Mouse (Mus musculus): ENCODE measurements around the gene Mtmr11.

GRCm38 (mm10) chr3:96133327-96133905, 28.4 kb upstream of the Mtmr11 start:
- TF ChIP-seq SIN3A (IDR thresholded peaks at IDR 0.05; ENCODE audit: low read length) (no peak), POLR2A (IDR thresholded peaks at IDR 0.05; ENCODE audit: low read depth, low read length) (no peak), GABPA (IDR thresholded peaks at IDR 0.05; ENCODE audit: insufficient replicate concordance, low read depth, low read length) (no peak), CTCF (conservative IDR thresholded peaks at IDR 0.05 in 1 of 2, IDR thresholded peaks at IDR 0.05 in 1 of 2; ENCODE audit: low read depth in 2 of 2, low read length in 2 of 2) (no peak), SMC3 (IDR thresholded peaks at IDR 0.05; ENCODE audit: low read depth, low read length) (no peak), PAX5 (IDR thresholded peaks at IDR 0.05; ENCODE audit: low read length) (no peak), E2F4 (IDR thresholded peaks at IDR 0.05; ENCODE audit: insufficient replicate concordance, low read depth, low read length) (no peak), MAFK (IDR thresholded peaks at IDR 0.05; ENCODE audit: insufficient replicate concordance, low read length) (no peak), JUND (conservative IDR thresholded peaks at IDR 0.05; ENCODE audit: low read depth, low read length) (no peak), MXI1 (IDR thresholded peaks at IDR 0.05; ENCODE audit: low read depth, low read length) (no peak), MAX (IDR thresholded peaks at IDR 0.05; ENCODE audit: low read length) (no peak), TCF12 (IDR thresholded peaks at IDR 0.05; ENCODE audit: low read depth, low read length) (no peak), ETS1 (conservative IDR thresholded peaks at IDR 0.05; ENCODE audit: low read depth, low read length) (no peak), EP300 (IDR thresholded peaks at IDR 0.05; ENCODE audit: low read length) (no peak)

All from CH12.LX (cell line).